Mouse (Mus musculus) cerebellum, adult 2 months (tissue): ENCODE results near the gene Antxr2.

ENCODE experiments used
- CTCF ChIP-seq: fragments of 200-500 bp; IDR thresholded peaks from 2 replicates; pipeline ENCODE4 v1.5.1; 2011; ENCODE audit warnings: low read depth, mild to moderate bottlenecking, control low read depth, low read length, moderate library complexity, borderline replicate concordance; ENCODE audit not compliant: insufficient read depth
- POLR2A ChIP-seq: fragments of 200-500 bp; IDR thresholded peaks from 2 replicates; pipeline ENCODE4 v1.6.1; 2011; ENCODE audit warnings: low read length, control low read depth, borderline replicate concordance; ENCODE audit not compliant: insufficient read depth

DNA sequence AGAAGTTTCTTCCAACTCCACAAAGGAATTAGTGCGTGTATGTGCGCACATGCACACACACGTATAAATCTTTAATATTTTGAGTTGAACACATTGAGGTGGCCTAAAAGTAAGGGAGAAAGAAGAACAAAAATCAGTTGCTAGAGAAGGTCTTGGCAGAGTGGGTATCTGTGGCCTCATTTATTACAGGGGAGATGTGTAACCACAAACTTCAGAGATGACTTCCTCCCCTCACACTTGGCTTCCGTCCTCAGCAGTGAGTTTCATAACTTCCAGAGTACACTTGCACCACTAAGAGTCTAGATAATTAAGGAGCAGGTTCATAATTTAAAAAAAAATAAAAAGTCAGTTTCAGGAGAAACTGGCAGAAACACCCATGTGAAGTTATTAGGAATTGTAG lies 84.6 kb downstream of the Antxr2 start:
- TF ChIP-seq CTCF: no peak
- TF ChIP-seq POLR2A: no peak
